Mouse (Mus musculus): ENCODE results near the gene Gm17175. TPM values are rescaled to one million over a fixed set of nuclear protein-coding genes. Genes with fewer than 3 reads are reported as not detected.

The Gm17175 gene
- not detected in 2 replicates for polyA plus RNA-seq (2012; rRNA removed)

GRCm38 (mm10) chr14:51573963-51574362, at the start of gene Gm17175:
Gm17175 (minus strand) TSS chr14:51574063.

GRCm38 (mm10) chr14:51611210-51611609, 37.3 kb upstream of the Gm17175 start, which contains the start of gene Gm17078:
Gm17078 (minus strand) TSS chr14:51611310.

GRCm38 (mm10) chr14:51592039-51592438, 18.2 kb upstream of the Gm17175 start, which contains the start of gene Gm17174:
Gm17174 (minus strand) TSS chr14:51592139.

GRCm38 (mm10) chr14:51552490-51552889, 21.4 kb downstream of the Gm17175 start, which contains the start of gene Gm5622:
Gm5622 (plus strand) TSS chr14:51552790.

Other genes starting within 250 kb of the Gm17175 start
- not detected in 2 replicates for gene Gm7247, start 212.3 kb downstream of the Gm17175 start, polyA plus RNA-seq (2012; rRNA removed)
- not detected in 2 replicates for gene Vmn2r88, start 163.2 kb downstream of the Gm17175 start, polyA plus RNA-seq (2012; rRNA removed)
- not detected in 2 replicates for gene Vmn2r89, start 122.2 kb downstream of the Gm17175 start, polyA plus RNA-seq (2012; rRNA removed)
- not detected in 2 replicates for gene Gm5622, start 21.3 kb downstream of the Gm17175 start, polyA plus RNA-seq (2012; rRNA removed)
- not detected in 2 replicates for gene Gm17174, start 18.1 kb upstream of the Gm17175 start, polyA plus RNA-seq (2012; rRNA removed)
- gene Gm17078, start 37.2 kb upstream of the Gm17175 start, polyA plus RNA-seq (2012; rRNA removed), result not detected in 2 replicates
- gene Gm4181, start 61.6 kb upstream of the Gm17175 start, polyA plus RNA-seq (2012; rRNA removed), result not detected in 2 replicates
- not detected in 2 replicates for gene Gm17079, start 121.4 kb upstream of the Gm17175 start, polyA plus RNA-seq (2012; rRNA removed)
- gene Gm5800, start 143.1 kb upstream of the Gm17175 start, polyA plus RNA-seq (2012; rRNA removed), result not detected in 2 replicates
- not detected in 2 replicates for gene Ang4, start 199.5 kb upstream of the Gm17175 start, polyA plus RNA-seq (2012; rRNA removed)
- gene AY358078, start 226.0 kb upstream of the Gm17175 start, polyA plus RNA-seq (2012; rRNA removed), result not detected in 2 replicates